Mouse (Mus musculus) neutrophil, adult 5-6 weeks (primary cell): ENCODE data around the gene Dynlt1f. TPM values are rescaled to one million over a fixed set of nuclear protein-coding genes. Genes with fewer than 3 reads are reported as not detected.
"Not testable (repeated sequence)": the region's sequence is repeated elsewhere in the genome, so short reads cannot be mapped to it uniquely, and the experiment has no call there.

Experiments used
- ATAC-seq: fragments of 151-379, 151-347 bp; 2 replicates; pipeline ENCODE4 v1.8.0; 2017; ENCODE audit warnings: mild to moderate bottlenecking, moderate TSS enrichment; ENCODE audit not compliant: insufficient number of reproducible peaks, poor library complexity, low FRiP score, severe bottlenecking; ENCODE audit errors: extremely low read depth
- total RNA-seq: library from RNA; stranded (forward); fragments of 200-1000 nt; gene quantifications from 2 replicates; pipeline ENCODE4 v1.2.3, GENCODE M21; 2017

Gene Dynlt1f
- total RNA-seq, 1 experiment from 2014 or later = 122 TPM

GRCm38 (mm10) chr17:6668522-6668921, 12.8 kb upstream of the Dynlt1f start:
- ATAC-seq = not testable (repeated sequence)

DNA sequence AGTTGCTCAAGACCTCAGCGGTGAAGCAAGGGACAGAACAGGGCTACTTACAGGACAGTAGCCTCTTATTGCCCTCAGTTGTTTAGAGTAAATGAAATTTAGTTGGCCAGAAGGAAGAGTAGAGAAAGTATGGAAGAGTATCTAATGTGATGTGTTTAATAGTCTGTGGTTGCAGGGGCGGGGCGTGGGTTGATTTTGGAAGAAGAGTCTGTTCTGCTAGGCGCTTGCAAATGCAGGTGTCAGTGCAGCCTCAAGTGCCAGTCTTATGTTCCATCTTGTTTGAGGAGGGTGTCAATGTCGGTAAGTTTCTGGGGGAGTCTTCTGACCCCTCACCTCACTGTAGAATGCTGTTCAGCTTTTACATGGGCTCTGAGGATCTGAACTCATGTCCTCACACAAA, 9.7 kb upstream of the Dynlt1f start:
- ATAC-seq = not testable (repeated sequence)

DNA sequence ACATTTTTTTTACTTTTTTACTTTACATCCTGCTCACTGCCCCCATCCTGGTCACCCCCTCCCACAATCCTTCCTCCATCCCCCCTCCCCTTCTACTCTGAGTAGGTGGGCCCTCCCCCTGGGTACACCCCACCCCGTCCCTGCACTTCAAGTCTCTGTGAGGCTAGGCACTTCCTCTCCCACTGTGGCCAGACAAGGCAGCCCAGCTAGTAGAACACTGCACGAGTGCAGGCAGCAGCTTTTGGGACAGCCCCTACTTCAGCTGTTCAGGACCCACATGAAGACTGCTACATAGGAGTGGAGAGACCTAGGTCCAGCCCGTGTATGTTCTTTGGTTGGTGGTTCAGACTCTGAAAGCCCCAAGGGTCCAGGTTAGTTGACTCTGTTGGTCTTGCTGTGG, 7.1 kb upstream of the Dynlt1f start:
- not testable (repeated sequence) for ATAC-seq

DNA sequence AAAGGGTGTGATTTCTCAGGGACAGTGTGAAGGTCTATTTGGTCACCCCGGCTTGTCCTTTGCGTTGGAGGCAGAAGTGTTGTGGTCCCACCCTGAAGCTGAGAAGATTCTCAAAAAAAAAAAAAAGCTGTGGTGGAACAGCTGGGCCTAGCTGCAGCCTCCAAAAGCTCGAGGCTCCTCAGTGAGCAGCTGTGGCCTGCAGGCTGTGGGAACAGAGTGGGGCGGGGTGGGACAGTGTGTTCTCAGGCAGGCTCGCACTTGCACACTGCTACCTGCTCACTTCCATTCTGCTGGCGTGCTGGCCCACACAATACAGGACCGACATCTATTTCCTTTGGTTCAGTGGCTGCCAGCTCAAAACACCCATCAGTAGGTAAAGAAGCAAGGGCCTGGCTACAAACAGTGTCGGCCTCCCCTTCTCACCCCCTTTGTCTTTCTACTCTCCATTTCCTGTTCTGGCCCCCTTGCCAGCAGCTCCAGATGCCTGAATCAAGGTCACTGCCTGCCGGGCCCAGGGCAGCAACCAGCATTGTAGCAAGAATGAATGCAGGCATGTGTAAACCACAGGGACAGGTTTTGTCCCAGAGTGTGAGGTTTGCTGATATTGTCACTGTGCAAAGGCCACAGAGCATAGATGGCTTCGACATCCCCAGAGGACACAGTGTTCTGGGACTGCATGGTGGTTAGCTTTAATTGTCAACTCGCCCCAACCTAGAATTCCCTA, 5.6 kb upstream of the Dynlt1f start:
- not testable (repeated sequence) for ATAC-seq

- not testable (repeated sequence) for ATAC-seq
Measured at GRCm38 (mm10) chr17:6660589-6660988, 4.9 kb upstream of the Dynlt1f start.

GRCm38 (mm10) chr17:6658801-6659200, 3.1 kb upstream of the Dynlt1f start, which contains the start of gene Sytl3:
Sytl3 (plus strand) TSS chr17:6659093.
- ATAC-seq = not testable (repeated sequence)

- not testable (repeated sequence) for ATAC-seq
Measured at GRCm38 (mm10) chr17:6656471-6656870, 771 bp upstream of the Dynlt1f start.

DNA sequence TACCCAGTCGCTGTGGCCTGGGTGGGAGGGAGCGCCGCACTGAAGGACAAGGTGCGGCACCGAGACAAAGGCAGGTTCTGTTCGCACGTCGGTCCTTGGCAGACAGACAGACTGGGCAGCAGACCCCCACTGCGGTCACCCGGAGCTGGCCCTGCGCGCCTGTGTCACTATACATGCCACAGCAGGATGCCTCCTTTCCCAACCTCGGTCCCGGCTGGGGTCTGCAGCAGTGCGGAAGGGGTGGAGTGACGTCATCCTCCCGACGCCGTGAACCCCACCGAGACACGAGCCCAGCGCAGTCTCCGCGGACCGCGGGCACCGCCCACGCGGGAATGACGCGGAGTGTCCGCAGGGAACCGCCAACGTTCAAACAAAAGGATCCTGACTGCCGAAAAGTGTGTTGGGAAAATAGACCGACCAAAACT, 601 bp downstream of the Dynlt1f start:
- ATAC-seq = 0 out of 2 replicates have a peak, but pooled peaks have one; percentile 7

DNA sequence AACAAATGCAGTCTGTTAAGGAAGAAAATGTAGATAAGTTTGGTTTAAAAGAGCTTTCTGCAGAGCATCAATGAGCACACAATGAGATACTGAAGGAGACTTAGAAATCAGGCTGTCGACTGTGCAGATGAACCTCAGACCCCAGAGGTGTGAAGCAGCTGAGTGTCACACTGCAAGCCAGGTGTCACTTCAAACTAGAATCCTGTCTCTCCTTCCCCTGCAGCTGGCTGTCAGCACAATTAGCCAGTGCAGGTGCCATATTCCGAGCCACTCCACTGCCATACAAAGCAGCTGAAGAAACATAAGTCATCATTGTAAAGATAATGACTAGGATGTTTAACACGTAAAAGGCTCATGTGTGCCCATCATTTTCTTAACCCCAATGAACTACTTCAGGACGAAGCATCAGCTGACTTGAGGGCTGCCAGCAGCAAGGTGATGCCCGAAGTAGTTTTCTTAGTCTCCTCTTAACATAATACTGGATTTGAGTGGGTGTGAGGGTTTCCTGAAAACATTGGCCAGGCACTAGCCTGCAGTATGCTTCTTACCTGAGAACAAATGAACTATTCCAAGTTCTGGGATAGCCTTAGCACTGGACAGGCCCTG, 2.3 kb downstream of the Dynlt1f start:
- ATAC-seq = not testable (repeated sequence)

GRCm38 (mm10) chr17:6650904-6651565, 4.7 kb downstream of the Dynlt1f start:
- ATAC-seq = not testable (repeated sequence)

- not testable (repeated sequence) for ATAC-seq
Measured at GRCm38 (mm10) chr17:6647452-6647851, 8.2 kb downstream of the Dynlt1f start.

DNA sequence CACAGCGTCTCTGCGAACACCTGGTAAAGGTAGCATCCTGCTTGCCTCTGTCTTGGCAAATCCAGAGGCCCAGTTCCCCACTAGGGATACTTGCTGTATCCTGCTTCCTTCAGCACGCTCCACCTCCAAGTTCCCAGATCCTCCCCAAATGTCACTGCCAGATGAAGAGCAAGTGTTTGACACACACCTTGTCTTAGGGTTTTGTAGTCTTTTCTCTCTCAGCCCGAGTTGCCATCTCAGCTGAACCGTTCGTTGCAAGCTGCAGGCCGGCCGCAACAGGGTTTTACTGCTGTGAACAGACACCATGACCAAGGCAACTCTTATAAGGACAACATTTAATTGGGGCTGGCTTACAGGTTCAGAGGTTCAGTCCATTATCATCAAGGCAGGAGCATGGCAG, 8.9 kb downstream of the Dynlt1f start:
- not testable (repeated sequence) for ATAC-seq

DNA sequence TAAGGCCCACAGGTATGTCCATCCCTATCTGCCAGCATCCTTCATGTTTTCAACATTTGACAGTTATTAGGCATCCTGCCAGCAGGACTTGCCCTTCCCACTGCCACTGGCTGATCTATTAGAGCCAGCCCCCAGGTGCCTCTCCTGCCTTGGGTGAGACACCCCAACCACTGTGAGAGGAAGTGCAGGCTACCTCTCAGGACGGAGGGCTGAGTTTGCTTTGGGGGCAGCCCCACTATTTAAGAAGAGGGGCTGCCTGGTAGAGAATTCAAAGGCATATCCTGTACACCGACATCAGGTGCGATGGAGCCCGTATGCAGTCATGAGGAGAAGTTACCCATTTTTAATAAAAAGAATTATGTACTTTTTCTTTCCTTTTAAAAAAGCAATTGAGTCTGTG, 10.0 kb downstream of the Dynlt1f start:
- ATAC-seq = not testable (repeated sequence)

DNA sequence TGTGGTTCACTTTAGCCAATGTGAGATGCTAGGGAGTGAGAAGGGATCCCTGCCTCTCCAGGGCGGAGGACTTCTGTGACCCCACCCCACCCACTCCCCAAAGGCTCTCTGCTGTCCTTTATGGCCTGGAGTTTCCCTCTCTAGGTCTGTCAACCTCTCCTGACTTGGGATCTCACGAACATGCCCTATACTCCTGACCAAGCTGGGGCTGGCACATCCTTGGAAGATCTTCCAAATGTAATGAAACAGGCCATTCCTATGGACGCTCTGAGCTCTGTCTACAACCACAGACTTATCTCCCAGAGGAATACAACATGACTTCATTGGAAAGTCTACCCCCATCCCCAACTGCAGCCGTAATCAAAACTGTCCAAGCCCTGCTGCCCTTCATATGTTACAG, 11.0 kb downstream of the Dynlt1f start:
- not testable (repeated sequence) for ATAC-seq

GRCm38 (mm10) chr17:6644210-6644609, 11.5 kb downstream of the Dynlt1f start:
- not testable (repeated sequence) for ATAC-seq

- not testable (repeated sequence) for ATAC-seq
Measured at GRCm38 (mm10) chr17:6640771-6641429, 14.8 kb downstream of the Dynlt1f start.

DNA sequence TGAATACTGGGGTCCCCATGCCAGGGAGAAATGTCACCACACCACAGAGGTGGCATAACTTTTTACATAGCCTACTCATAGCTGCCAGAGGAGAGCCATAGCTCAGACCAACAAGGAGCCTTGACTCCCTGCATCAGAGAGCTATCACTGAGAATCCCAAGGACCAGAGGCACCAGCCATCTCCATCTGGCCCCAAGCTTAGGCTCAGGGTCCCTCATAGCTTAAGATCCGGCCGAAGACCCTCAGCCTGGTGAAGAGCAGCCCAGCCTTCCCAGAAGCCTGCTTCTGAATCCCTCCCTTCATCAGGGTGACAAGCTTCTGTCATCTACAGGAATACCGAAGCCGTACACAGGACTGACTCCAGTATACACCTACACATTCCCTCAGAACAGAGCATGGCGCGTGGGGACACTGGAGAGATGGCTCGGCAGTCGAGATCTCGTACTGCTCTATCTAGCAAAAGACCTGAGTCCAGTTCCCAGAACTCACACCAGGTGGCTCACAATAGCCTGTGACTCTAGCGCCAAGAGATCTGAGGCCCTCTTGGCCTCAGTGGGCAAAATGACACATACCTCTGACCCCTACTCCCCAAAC, 15.6 kb downstream of the Dynlt1f start:
- not testable (repeated sequence) for ATAC-seq

DNA sequence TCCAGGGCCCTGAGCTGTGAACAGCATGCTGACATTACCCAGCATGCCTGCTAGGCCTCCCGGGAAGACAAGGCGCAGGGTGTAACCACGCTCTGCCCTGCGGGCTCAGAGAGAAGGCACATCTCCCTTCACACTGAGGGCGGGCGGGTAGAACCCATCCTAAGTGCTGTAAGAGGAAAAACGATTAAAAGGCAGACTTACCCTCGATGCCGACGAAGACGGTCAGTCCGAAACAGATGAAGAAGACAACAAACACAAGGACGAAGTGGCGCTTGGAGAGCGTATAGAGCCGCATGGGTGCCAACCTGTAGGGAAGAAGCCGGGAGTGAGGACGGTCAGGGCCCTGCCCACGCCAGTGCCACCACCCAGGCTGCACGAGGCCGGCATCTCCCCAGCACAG, 16.2 kb downstream of the Dynlt1f start:
- ATAC-seq = not testable (repeated sequence)

GRCm38 (mm10) chr17:6638444-6638843, 17.3 kb downstream of the Dynlt1f start:
- not testable (repeated sequence) for ATAC-seq
